Mouse (Mus musculus) neural tube, embryonic 14.5 days (tissue): ENCODE results near the gene Gm10322. TPM values are rescaled to one million over a fixed set of nuclear protein-coding genes. Genes with fewer than 3 reads are reported as not detected.

ENCODE experiments used
- ATAC-seq: fragments of 200-750 bp; cut with Nextera tagmentation; 2 replicates; pipeline ENCODE4 v1.8.0; 2017; ENCODE audit warnings: low read depth, mild to moderate bottlenecking, moderate TSS enrichment, moderate library complexity
- H3K27ac ChIP-seq: fragments of 300-500 bp; sonication (generic); 2 replicates; pipeline ENCODE4 v1.5.1; 2014; ENCODE audit warnings: low read depth, mild to moderate bottlenecking, control low read depth, low read length, moderate library complexity, mixed read lengths
- H3K27me3 ChIP-seq: fragments of 300-500 bp; sonication (generic); 2 replicates; pipeline ENCODE4 v1.6.1; 2014; ENCODE audit warnings: low read length; ENCODE audit not compliant: control insufficient read depth, insufficient read depth
- H3K36me3 ChIP-seq: fragments of 300-500 bp; sonication (generic); 2 replicates; pipeline ENCODE4 v1.6.1; 2014; ENCODE audit warnings: low read length, mixed read lengths; ENCODE audit not compliant: control insufficient read depth, insufficient read depth
- H3K4me1 ChIP-seq: fragments of 300-500 bp; sonication (generic); 2 replicates; pipeline ENCODE4 v1.6.1; 2014; ENCODE audit warnings: low read length; ENCODE audit not compliant: control insufficient read depth, insufficient read depth
- H3K4me2 ChIP-seq: fragments of 300-500 bp; sonication (generic); 2 replicates; pipeline ENCODE4 v1.6.1; 2014; ENCODE audit warnings: mild to moderate bottlenecking, low read depth, low read length, control low read depth
- H3K4me3 ChIP-seq: fragments of 300-500 bp; sonication (generic); 2 replicates; pipeline ENCODE4 v1.5.1; 2014; ENCODE audit warnings: low read depth, low read length, control low read depth, mixed read lengths
- H3K9ac ChIP-seq: fragments of 300-500 bp; sonication (generic); replicated peaks from 2 replicates; pipeline ENCODE4 v1.6.1; 2014; ENCODE audit warnings: low read depth, mild to moderate bottlenecking, control low read depth, low read length, mixed read lengths
- H3K9me3 ChIP-seq: fragments of 300-500 bp; sonication (generic); 2 replicates; pipeline ENCODE4 v1.6.1; 2016; ENCODE audit warnings: low read length; ENCODE audit not compliant: control insufficient read depth
- WGBS: fragments of 180-500 bp; shearing (Covaris S2); extraction: QIAGEN DNeasy Blood & Tissue Kit; methylation state at CpG from one replicate; pipeline ENCODE4 v1.1.7; 2014; 5-methylcytosine and 5-hydroxymethylcytosine counted together
- polyA plus RNA-seq: library from polyadenylated mRNA; unstranded; fragments of >200 nt; fragmentation: Nextera tagmentation; extraction: Ambion mirVana; gene quantifications from 2 replicates; pipeline ENCODE4 v1.2.1, GENCODE M21; 2014

The Gm10322 gene
- polyA plus RNA-seq, 1 experiment from 2014 or later: not detected

DNA sequence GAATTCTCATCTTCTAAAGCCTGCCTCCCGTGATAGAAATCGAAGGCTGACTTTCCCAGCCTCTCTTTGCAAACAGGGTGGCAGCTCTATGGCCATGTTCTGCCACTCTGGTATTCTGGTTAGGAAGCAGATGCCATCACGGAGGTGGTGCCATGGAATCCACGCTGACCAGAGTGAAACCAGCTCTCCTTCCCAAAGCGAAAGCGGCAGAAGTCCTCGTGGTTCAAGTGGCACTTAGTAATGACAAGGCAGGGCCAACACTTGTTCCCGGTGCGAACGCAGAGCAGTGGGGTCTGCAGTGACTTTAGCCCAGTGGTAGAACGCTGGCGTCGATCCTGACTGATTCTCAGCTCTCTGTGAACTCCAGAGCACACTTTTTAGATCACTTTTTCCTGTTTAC, 26.0 kb upstream of the Gm10322 start:
- Histone ChIP-seq H3K9ac (no peak overlapping the region), H3K27ac (no peak overlapping the region), H3K27me3 (no peaks in the 10 kb centered on the region), H3K4me3 (no peak overlapping the region), H3K4me2 (no peak overlapping the region), H3K4me1 (no peaks in the 10 kb centered on the region), H3K36me3 (no peaks in the 10 kb centered on the region), H3K9me3 (no peaks in the 10 kb centered on the region)
- no peak for ATAC-seq
- WGBS: 90% methylated on average over 13 of the region's 13 CpGs

DNA sequence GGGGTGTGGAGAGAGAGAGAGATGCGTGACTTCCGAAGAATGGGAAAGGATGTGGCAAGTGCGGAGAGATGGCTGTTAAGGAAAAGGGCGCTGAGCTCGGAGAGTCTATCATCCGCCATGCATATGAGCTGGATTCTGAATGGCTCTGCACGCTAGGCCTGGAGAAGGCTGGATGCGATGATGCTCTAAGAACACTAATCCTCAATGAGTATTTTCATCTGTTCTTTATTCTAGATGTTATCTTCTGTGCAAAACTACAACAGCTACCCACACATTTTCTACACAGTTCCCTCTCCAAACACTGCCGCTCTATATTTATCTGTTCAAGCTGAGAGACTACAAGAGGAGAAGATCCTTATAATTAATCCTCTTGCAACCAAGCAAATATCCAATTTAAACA, 25.3 kb upstream of the Gm10322 start:
- no peaks in the 10 kb centered on the region for H3K36me3 ChIP-seq
- no peaks in the 10 kb centered on the region for H3K9me3 ChIP-seq
- H3K9ac ChIP-seq: no peak overlapping the region
- H3K27ac ChIP-seq: no peak overlapping the region
- 94% methylated on average over 9 of the region's 9 CpGs for WGBS
- H3K4me2 ChIP-seq: no peak overlapping the region
- ATAC-seq: no peak
- no peaks in the 10 kb centered on the region for H3K4me1 ChIP-seq
- no peak overlapping the region for H3K4me3 ChIP-seq
- no peaks in the 10 kb centered on the region for H3K27me3 ChIP-seq

DNA sequence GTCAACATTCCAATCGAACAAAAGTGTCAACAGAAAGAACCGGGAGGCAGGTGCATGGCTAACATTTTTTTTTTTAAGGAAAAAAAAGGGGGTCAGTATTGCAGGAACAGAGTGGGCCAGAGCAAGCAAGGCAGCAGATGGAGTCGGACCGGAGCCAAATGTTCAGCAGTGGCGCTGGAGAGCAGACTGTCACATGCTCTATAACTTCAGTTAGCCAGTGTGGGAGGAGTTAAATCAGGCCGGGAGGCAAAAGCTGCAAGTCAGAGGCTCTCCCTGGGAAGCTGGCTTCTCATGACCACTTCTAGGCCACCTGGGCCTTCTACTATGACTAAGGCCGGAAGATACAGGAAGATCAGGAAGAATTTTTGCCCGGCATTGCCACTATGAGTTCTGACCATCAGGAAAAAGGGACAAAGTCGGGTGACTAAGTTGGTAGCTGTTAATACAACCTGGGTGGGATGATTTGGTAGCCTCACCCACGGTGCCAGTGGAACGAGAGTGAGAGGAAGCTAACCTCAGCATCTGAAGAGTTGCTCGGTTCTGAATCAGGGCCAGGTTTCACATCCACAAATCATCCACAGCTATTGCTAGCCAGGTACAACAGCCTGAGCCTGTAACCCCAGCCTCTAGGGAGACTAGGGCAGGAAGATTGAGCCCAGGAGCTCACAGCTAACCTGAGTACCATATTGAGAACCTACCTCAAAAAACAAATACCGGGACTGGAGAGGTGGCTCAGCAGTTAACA, 21.9 kb upstream of the Gm10322 start:
- Histone ChIP-seq H3K27ac (no peak overlapping the region), H3K4me2 (no peak overlapping the region), H3K9ac (no peak overlapping the region), H3K36me3 (no peaks in the 10 kb centered on the region), H3K4me3 (no peak overlapping the region), H3K27me3 (no peaks in the 10 kb centered on the region), H3K9me3 (no peaks in the 10 kb centered on the region), H3K4me1 (no peaks in the 10 kb centered on the region)
- 76% methylated on average over 13 of the region's 13 CpGs for WGBS
- ATAC-seq: no peak

DNA sequence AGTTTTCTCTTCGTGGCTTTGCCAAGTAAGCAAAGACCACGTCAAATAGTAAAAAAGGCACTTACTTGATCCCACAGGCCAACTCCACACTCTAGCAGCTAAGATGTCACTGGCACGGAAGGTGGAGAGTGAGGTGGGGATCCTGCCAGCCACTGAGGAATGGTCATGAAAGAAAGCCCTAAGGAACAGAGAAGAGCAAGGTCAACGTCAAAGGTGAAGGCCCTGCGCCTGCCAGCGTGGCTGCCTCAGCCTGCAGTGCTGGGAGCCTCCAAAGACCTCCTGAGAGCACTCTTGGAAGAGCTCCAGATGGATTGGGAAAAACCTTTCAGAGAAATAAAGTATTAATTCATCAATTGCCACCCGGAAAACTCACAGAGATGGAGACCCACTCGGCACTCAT, 15.3 kb upstream of the Gm10322 start:
- H3K4me3 ChIP-seq: no peak overlapping the region
- H3K9me3 ChIP-seq: no peaks in the 10 kb centered on the region
- no peaks in the 10 kb centered on the region for H3K27me3 ChIP-seq
- H3K36me3 ChIP-seq: no peaks in the 10 kb centered on the region
- 77% methylated on average over 8 of the region's 8 CpGs for WGBS
- H3K4me1 ChIP-seq: 0 out of 2 replicates have a peak, but pooled peaks cover 3% of the 10 kb centered on the region
- H3K9ac ChIP-seq: no peak overlapping the region
- no peak overlapping the region for H3K27ac ChIP-seq
- H3K4me2 ChIP-seq: no peak overlapping the region
- ATAC-seq: no peak

DNA sequence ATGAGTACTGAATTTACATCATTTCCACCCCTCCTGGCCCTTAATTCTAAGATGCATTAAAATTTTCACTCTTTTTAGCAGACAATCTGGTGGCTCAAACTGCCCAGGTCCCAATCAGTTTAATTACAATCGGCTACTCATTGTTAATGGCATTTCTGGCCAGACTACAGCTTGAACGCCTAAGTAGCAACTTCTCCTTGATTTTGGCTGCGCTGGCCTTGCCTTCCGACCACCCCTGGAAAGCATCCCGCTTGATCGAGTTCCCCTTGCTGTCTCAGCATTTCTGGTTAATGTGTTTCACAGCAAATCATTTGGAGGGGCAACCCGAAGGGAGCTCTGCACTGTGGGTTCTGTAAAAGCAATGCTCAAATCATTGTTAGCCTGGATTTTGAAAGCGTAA, 13.8 kb upstream of the Gm10322 start:
- no peak overlapping the region for H3K9ac ChIP-seq
- no peaks in the 10 kb centered on the region for H3K36me3 ChIP-seq
- WGBS: 60% methylated on average over 8 of the region's 8 CpGs
- no peak overlapping the region for H3K27ac ChIP-seq
- no peaks in the 10 kb centered on the region for H3K9me3 ChIP-seq
- H3K4me2 ChIP-seq: no peak overlapping the region
- 0 out of 2 replicates have a peak, but pooled peaks cover 3% of the 10 kb centered on the region for H3K4me1 ChIP-seq
- H3K4me3 ChIP-seq: no peak overlapping the region
- ATAC-seq: peak; percentile 17; the same call in 1 of the 2 replicates
- H3K27me3 ChIP-seq: no peaks in the 10 kb centered on the region

DNA sequence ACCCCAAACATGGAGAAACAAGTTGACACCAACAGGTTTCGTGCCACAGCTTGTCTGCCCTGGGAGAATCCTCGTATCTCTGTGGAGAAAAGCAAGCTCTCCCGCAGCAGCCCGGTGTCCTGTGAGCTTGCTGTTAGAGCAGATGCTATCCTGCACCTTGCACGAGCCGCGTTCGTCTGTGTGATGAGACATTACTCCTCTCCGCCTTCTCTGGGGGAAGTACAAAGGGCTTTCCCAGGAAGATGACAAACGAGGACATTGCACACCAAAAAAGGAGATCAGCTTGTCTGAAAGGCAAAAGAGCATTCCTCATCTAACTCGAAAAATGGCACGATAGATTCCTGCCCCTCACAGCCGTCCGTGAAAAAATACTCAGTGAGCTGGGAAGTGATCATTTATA, 13.0 kb upstream of the Gm10322 start:
- Histone ChIP-seq H3K27me3 (no peaks in the 10 kb centered on the region), H3K36me3 (no peaks in the 10 kb centered on the region), H3K4me2 (no peak overlapping the region), H3K27ac (peak overlapping the region; percentile 10; the same call in 1 of the 2 replicates), H3K9me3 (no peaks in the 10 kb centered on the region), H3K4me3 (no peak overlapping the region), H3K9ac (no peak overlapping the region), H3K4me1 (0 out of 2 replicates have a peak, but pooled peaks cover 3% of the 10 kb centered on the region)
- ATAC-seq: no peak
- 69% methylated on average over 14 of the region's 14 CpGs for WGBS

DNA sequence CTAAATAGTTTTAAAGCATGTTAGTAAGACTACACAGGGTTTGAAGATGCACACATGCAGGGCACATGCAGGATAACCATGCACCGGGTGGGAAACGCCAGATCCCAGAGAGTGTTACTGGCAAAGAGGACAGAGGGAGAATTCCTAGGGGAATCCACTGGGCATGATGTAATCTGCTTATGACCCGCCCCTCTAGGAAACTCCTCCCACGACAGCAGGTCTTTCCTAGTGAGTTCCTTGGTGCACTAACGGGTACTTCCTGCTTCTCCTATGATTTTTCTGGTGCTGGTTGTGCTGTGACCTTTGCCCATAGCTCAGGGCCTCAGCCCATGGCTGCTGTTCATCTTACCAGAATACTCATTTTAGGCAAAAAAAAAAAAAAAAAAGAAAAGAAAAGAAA, 12.0 kb upstream of the Gm10322 start:
- 57% methylated on average over 5 of the region's 5 CpGs for WGBS
- H3K27ac ChIP-seq: no peak overlapping the region
- H3K4me2 ChIP-seq: no peak overlapping the region
- no peak overlapping the region for H3K9ac ChIP-seq
- no peak overlapping the region for H3K4me3 ChIP-seq
- no peaks in the 10 kb centered on the region for H3K36me3 ChIP-seq
- H3K9me3 ChIP-seq: no peaks in the 10 kb centered on the region
- 0 out of 2 replicates have a peak, but pooled peaks cover 3% of the 10 kb centered on the region for H3K4me1 ChIP-seq
- no peaks in the 10 kb centered on the region for H3K27me3 ChIP-seq
- ATAC-seq: no peak

DNA sequence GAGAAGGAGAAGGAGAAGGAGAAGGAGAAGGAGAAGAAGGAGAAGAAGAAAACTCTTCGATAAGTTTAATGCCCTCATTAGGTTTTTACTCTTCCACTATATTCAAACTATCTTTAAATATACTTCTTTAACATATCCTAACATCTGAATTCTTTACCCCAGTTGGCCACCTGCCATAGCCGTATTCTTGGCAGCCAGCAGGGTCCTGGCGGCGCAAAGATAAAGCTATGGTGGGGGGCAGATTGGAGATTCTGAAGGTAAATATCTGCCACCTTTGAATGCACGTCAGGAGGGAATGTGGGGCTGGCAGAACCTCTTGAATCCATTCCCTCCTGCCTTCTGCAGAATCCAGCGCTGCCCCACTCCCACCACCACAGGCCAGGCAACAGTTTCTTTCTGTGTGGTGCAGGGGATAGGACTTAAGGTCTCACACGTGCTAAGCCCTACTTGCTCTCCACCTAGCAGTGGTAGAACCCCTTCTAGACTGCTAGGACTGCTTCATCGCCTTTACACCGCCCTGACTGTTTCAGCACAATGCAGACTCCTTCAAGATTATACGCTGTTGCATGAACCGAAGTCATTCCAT, 10.9 kb upstream of the Gm10322 start:
- no peak for ATAC-seq
- H3K9ac ChIP-seq: no peak overlapping the region

DNA sequence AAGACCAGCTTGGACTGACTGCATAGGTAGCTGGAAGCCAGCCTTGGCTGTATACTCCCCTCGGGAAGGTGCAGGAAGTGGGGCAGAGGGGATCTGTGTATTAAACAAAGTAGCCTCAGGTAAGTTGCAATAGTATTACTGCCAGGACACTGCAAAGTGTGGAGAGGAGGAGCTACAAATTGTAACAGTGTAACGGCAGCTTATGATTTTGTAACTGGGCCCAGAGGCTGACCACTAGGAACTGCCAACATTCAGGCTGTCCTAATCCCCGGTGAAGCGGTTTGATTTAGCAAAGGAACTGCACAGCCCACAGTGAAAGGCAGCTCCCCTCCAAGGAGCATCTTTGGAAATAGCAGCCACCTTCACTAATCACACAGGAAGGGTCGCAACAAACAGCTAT, 2.6 kb upstream of the Gm10322 start:
- 86% methylated on average over 5 of the region's 5 CpGs for WGBS
- Histone ChIP-seq H3K4me2 (no peak overlapping the region), H3K4me1 (peaks cover 9% of the 10 kb centered on the region; the same call in 1 of the 2 replicates), H3K27me3 (no peaks in the 10 kb centered on the region), H3K9me3 (no peaks in the 10 kb centered on the region), H3K4me3 (no peak overlapping the region), H3K36me3 (no peaks in the 10 kb centered on the region), H3K27ac (no peak overlapping the region), H3K9ac (no peak overlapping the region)
- ATAC-seq: no peak

More for the DNA sequence above, 10.9 kb upstream of the Gm10322 start:
- 84% methylated on average over 11 of the region's 11 CpGs for WGBS
- Histone ChIP-seq H3K9me3 (no peaks in the 10 kb centered on the region), H3K4me1 (0 out of 2 replicates have a peak, but pooled peaks cover 3% of the 10 kb centered on the region), H3K27ac (no peak overlapping the region), H3K4me3 (no peak overlapping the region), H3K4me2 (no peak overlapping the region), H3K27me3 (no peaks in the 10 kb centered on the region), H3K36me3 (no peaks in the 10 kb centered on the region)
